Mouse (Mus musculus) MEL (cell line): ENCODE measurements at regions not wholly inside any gene's neighbourhood (a gene's known extent, or its start where the extent isn't known, plus 50 kb on each side); places are given as distances from the start of the nearest gene placed in this dataset.

ENCODE experiments used
- DNase-seq: peaks from one replicate; pipeline ENCODE4 v3.0.0; 2011; ENCODE audit warnings: low read depth, low spot score
- H3K27ac ChIP-seq: 2 replicates; pipeline ENCODE4 v1.5.1; 2012; ENCODE audit warnings: low read depth, mild to moderate bottlenecking, control low read depth, low read length, moderate library complexity; ENCODE audit not compliant: control insufficient read depth
- H3K27me3 ChIP-seq, 2 experiments: fragments of 150-350 bp in 1 of 2; sonication (generic) in 1 of 2; 2 replicates each; pipeline ENCODE4 v1.6.1; 2012; ENCODE audit warnings: low read length in 2 of 2, mild to moderate bottlenecking in 2 of 2, improper control_type of control experiment in 1 of 2, moderate library complexity in 1 of 2; ENCODE audit not compliant: insufficient read depth in 2 of 2, control insufficient read depth in 1 of 2
- H3K36me3 ChIP-seq, 2 experiments: 2 replicates each; pipeline ENCODE4 v1.6.1; 2012 to 2014; ENCODE audit warnings: low read length in 2 of 2, improper control_type of control experiment in 1 of 2, inconsistent platforms in 1 of 2, mild to moderate bottlenecking in 1 of 2; ENCODE audit not compliant: insufficient read depth in 2 of 2, control insufficient read depth in 1 of 2
- H3K4me1 ChIP-seq, 2 experiments: fragments of 150-350 bp in 1 of 2; sonication (generic) in 1 of 2; 2 replicates each; pipeline ENCODE4 v1.6.1; 2012; ENCODE audit warnings: low read length in 2 of 2, improper control_type of control experiment in 1 of 2, mild to moderate bottlenecking in 1 of 2; ENCODE audit not compliant: insufficient read depth in 2 of 2, control insufficient read depth in 1 of 2
- H3K4me3 ChIP-seq, 2 experiments: fragments of 150-350 bp in 1 of 2; sonication (generic) in 1 of 2; 2 replicates each; pipeline ENCODE4 v1.5.1; 2012; ENCODE audit warnings: low read depth in 2 of 2, low read length in 2 of 2, mild to moderate bottlenecking in 2 of 2, moderate library complexity in 2 of 2, control low read depth in 1 of 2, improper control_type of control experiment in 1 of 2; ENCODE audit not compliant: control insufficient read depth in 1 of 2, insufficient read depth in 1 of 2
- H3K79me2 ChIP-seq: 2 replicates; pipeline ENCODE4 v1.6.1; 2012; ENCODE audit warnings: mild to moderate bottlenecking, low read length, moderate library complexity; ENCODE audit not compliant: control insufficient read depth, poor library complexity, insufficient read depth
- H3K9ac ChIP-seq: 2 replicates; pipeline ENCODE4 v1.6.1; 2012; ENCODE audit warnings: low read depth, mild to moderate bottlenecking, control low read depth, low read length, moderate library complexity; ENCODE audit not compliant: control insufficient read depth, poor library complexity, severe bottlenecking
- H3K9me3 ChIP-seq: fragments of 150-350 bp; sonication (generic); replicated peaks from 2 replicates; pipeline ENCODE4 v1.6.1; 2012; ENCODE audit warnings: mild to moderate bottlenecking, low read length, improper control_type of control experiment, moderate library complexity; ENCODE audit not compliant: insufficient read depth
- BHLHE40 ChIP-seq: IDR thresholded peaks from 2 replicates; pipeline ENCODE4 v1.6.1; 2012; ENCODE audit warnings: low read depth, mild to moderate bottlenecking, inconsistent platforms, low read length, improper control_type of control experiment, borderline replicate concordance
- CHD2 ChIP-seq: IDR thresholded peaks from 2 replicates; pipeline ENCODE4 v1.6.1; 2011; ENCODE audit warnings: low read length, improper control_type of control experiment
- E2F4 ChIP-seq: IDR thresholded peaks from 2 replicates; pipeline ENCODE4 v1.6.1; 2011; ENCODE audit warnings: low read depth, low read length, improper control_type of control experiment, borderline replicate concordance
- ELF1 ChIP-seq: IDR thresholded peaks from 2 replicates; pipeline ENCODE4 v1.6.1; 2014; ENCODE audit warnings: low read depth, mild to moderate bottlenecking, inconsistent platforms, low read length, improper control_type of control experiment, moderate library complexity
- EP300 ChIP-seq, 2 experiments: IDR thresholded peaks; 2 replicates each; pipeline ENCODE4 v1.6.1; 2011; ENCODE audit warnings: improper control_type of control experiment in 2 of 2, low read length in 2 of 2, low read depth in 1 of 2, mild to moderate bottlenecking in 1 of 2
- KAT2A ChIP-seq: conservative IDR thresholded peaks from 2 replicates; pipeline ENCODE4 v1.6.1; 2012; ENCODE audit warnings: low read depth, low read length, improper control_type of control experiment, inconsistent platforms
- MAX ChIP-seq: IDR thresholded peaks from 2 replicates; pipeline ENCODE4 v1.6.1; 2011; ENCODE audit warnings: low read length, improper control_type of control experiment
- MAZ ChIP-seq: IDR thresholded peaks from 2 replicates; pipeline ENCODE4 v1.6.1; 2012; ENCODE audit warnings: low read depth, mild to moderate bottlenecking, inconsistent platforms, low read length, improper control_type of control experiment
- MEF2A ChIP-seq: IDR thresholded peaks from 2 replicates; pipeline ENCODE4 v1.6.1; 2014; ENCODE audit warnings: low read depth, mild to moderate bottlenecking, inconsistent platforms, low read length, improper control_type of control experiment; ENCODE audit not compliant: poor library complexity, insufficient replicate concordance, severe bottlenecking; ENCODE audit errors: extremely low read depth
- MXI1 ChIP-seq: IDR thresholded peaks from 2 replicates; pipeline ENCODE4 v1.6.1; 2011; ENCODE audit warnings: mild to moderate bottlenecking, low read depth, low read length, improper control_type of control experiment
- MYB ChIP-seq: IDR thresholded peaks from 2 replicates; pipeline ENCODE4 v1.6.1; 2011; ENCODE audit warnings: mild to moderate bottlenecking, low read depth, low read length, improper control_type of control experiment
- MYC ChIP-seq: IDR thresholded peaks from 2 replicates; pipeline ENCODE4 v1.6.1; 2011; ENCODE audit warnings: low read depth, mild to moderate bottlenecking, low read length, improper control_type of control experiment, moderate library complexity
- NELFE ChIP-seq: IDR thresholded peaks from 2 replicates; pipeline ENCODE4 v1.6.1; 2011; ENCODE audit warnings: low read depth, low read length, improper control_type of control experiment
- NRF1 ChIP-seq: IDR thresholded peaks from 2 replicates; pipeline ENCODE4 v1.6.1; 2014; ENCODE audit warnings: low read depth, mild to moderate bottlenecking, inconsistent platforms, low read length, improper control_type of control experiment, moderate library complexity; ENCODE audit not compliant: poor library complexity, insufficient read depth, severe bottlenecking
- RCOR1 ChIP-seq: IDR thresholded peaks from 2 replicates; pipeline ENCODE4 v1.6.1; 2012; ENCODE audit warnings: low read depth, mild to moderate bottlenecking, inconsistent platforms, low read length, improper control_type of control experiment
- SIN3A ChIP-seq: IDR thresholded peaks from 2 replicates; pipeline ENCODE4 v1.6.1; 2012; ENCODE audit warnings: low read length, improper control_type of control experiment, inconsistent platforms
- SMC3 ChIP-seq: IDR thresholded peaks from 2 replicates; pipeline ENCODE4 v1.6.1; 2011; ENCODE audit warnings: low read depth, low read length, improper control_type of control experiment
- TAL1 ChIP-seq: IDR thresholded peaks from 2 replicates; pipeline ENCODE4 v1.6.1; 2012; ENCODE audit warnings: mild to moderate bottlenecking, inconsistent platforms, low read length, moderate library complexity, mixed read lengths
- TBP ChIP-seq: IDR thresholded peaks from 2 replicates; pipeline ENCODE4 v1.8.0; 2011; ENCODE audit warnings: low read depth, low read length, improper control_type of control experiment
- TCF12 ChIP-seq: IDR thresholded peaks from 2 replicates; pipeline ENCODE4 v1.6.1; 2014; ENCODE audit warnings: low read depth, mild to moderate bottlenecking, inconsistent platforms, low read length, improper control_type of control experiment, moderate library complexity
- UBTF ChIP-seq: IDR thresholded peaks from 2 replicates; pipeline ENCODE4 v1.6.1; 2012; ENCODE audit warnings: low read depth, mild to moderate bottlenecking, inconsistent platforms, low read length, improper control_type of control experiment, moderate library complexity, borderline replicate concordance; ENCODE audit not compliant: insufficient read depth
- USF1 ChIP-seq: IDR thresholded peaks from 2 replicates; pipeline ENCODE4 v1.6.1; 2014; ENCODE audit warnings: low read depth, mild to moderate bottlenecking, inconsistent platforms, low read length, improper control_type of control experiment, moderate library complexity
- USF2 ChIP-seq, 2 experiments: IDR thresholded peaks; 2 replicates each; pipeline ENCODE4 v1.6.1; 2011 to 2012; ENCODE audit warnings: improper control_type of control experiment in 2 of 2, low read length in 2 of 2, borderline replicate concordance in 1 of 2, inconsistent platforms in 1 of 2, low read depth in 1 of 2, mild to moderate bottlenecking in 1 of 2; ENCODE audit not compliant: insufficient read depth in 1 of 2
- ZC3H11A ChIP-seq: IDR thresholded peaks from 2 replicates; pipeline ENCODE4 v1.6.1; 2012; ENCODE audit warnings: low read depth, mild to moderate bottlenecking, inconsistent platforms, low read length, improper control_type of control experiment
- ZKSCAN1 ChIP-seq: IDR thresholded peaks from 2 replicates; pipeline ENCODE4 v1.6.1; 2012; ENCODE audit warnings: low read depth, mild to moderate bottlenecking, inconsistent platforms, low read length, improper control_type of control experiment, moderate library complexity
- ZNF384 ChIP-seq: IDR thresholded peaks from 2 replicates; pipeline ENCODE4 v1.6.1; 2012; ENCODE audit warnings: low read depth, mild to moderate bottlenecking, inconsistent platforms, low read length, improper control_type of control experiment

DNA sequence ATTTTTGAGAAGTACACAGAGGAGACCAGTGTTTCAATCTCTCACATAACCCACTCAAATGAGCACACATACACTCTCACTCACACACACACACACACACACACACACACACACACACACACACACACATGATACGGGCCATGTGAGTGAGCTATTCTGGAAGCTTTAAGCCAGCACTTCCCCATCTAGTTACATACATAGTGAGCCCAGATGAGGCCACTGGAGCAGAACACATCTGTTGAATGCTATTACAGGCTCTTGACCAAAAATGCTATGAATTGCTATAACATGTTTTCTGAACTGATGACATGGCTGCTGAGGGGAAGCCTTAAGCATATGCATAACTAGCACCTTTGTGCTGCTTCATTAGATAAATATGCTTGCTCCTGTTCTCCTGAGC is 373.9 kb downstream of the Rfpl4b start:
- Histone ChIP-seq H3K4me1 (no peaks in the 10 kb centered on the region), H3K9ac (no peak overlapping the region), H3K27me3 (no peaks in the 10 kb centered on the region)
- TF ChIP-seq MXI1 (no peak), BHLHE40 (no peak), SIN3A (no peak), NRF1 (no peak), NELFE (no peak), RCOR1 (no peak), USF2 (IDR thresholded peaks at IDR 0.05; ENCODE audit: borderline replicate concordance in 1 of 2, insufficient read depth in 1 of 2, low read depth in 1 of 2, low read length in 2 of 2) (no peak), KAT2A (no peak), CHD2 (no peak), USF1 (no peak), E2F4 (no peak), MYB (no peak), SMC3 (no peak), ELF1 (no peak), ZC3H11A (no peak), MYC (no peak), ZKSCAN1 (no peak), MAX (no peak)
- TF ChIP-seq, all 39 proteins: peak for 0
- Histone ChIP-seq H3K4me3 (no peak overlapping the region), H3K9me3 (no peaks in the 10 kb centered on the region), H3K27ac (no peak overlapping the region), H3K36me3 (no peaks in the 10 kb centered on the region), H3K79me2 (no peaks in the 10 kb centered on the region)
- no peak for DNase-seq

DNA sequence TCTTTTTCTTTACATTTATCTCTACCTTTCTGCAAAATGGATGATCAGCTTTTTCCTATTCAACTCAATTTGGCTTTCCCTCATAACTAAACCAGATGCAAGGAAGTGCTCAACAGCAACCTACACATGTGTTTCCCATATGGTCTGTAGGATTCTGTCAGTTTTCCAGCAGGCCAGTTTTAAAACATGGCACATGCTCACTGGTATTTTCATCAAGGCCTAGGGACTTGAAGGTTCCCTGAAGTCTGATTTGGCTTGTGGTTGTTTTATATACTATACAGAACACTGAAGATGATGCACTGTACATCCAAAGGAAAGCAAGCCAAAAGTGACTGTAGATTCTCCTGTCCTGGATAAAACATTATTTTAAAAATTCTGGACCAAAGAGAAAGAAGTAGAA is 374.3 kb downstream of the Rfpl4b start:
- Histone ChIP-seq H3K9me3 (no peaks in the 10 kb centered on the region), H3K4me1 (no peaks in the 10 kb centered on the region), H3K9ac (no peak overlapping the region), H3K4me3 (no peak overlapping the region), H3K27me3 (no peaks in the 10 kb centered on the region), H3K79me2 (no peaks in the 10 kb centered on the region), H3K27ac (no peak overlapping the region), H3K36me3 (no peaks in the 10 kb centered on the region)
- no peak for TF ChIP-seq CHD2
- no peak for TF ChIP-seq EP300 (IDR thresholded peaks at IDR 0.05; ENCODE audit: low read depth in 1 of 2, low read length in 2 of 2)
- TF ChIP-seq MAZ, result no peak
- no peak for TF ChIP-seq ELF1
- no peak for TF ChIP-seq MYB
- TF ChIP-seq UBTF, result no peak
- no peak for TF ChIP-seq TCF12
- TF ChIP-seq TBP, result no peak
- TF ChIP-seq SIN3A, result no peak
- no peak for TF ChIP-seq BHLHE40
- TF ChIP-seq E2F4, result no peak
- TF ChIP-seq SMC3, result no peak
- TF ChIP-seq ZC3H11A, result no peak
- TF ChIP-seq NELFE, result no peak
- TF ChIP-seq USF1, result no peak
- no peak for TF ChIP-seq MEF2A
- TF ChIP-seq TAL1, result no peak
- TF ChIP-seq USF2 (IDR thresholded peaks at IDR 0.05; ENCODE audit: borderline replicate concordance in 1 of 2, insufficient read depth in 1 of 2, low read depth in 1 of 2, low read length in 2 of 2), result no peak
- no peak for TF ChIP-seq ZNF384
- TF ChIP-seq MXI1, result no peak
- DNase-seq, result no peak
